Mouse (Mus musculus) liver, adult 2 months (tissue): Measurements from ENCODE around the gene Nrm. TPM values are rescaled to one million over a fixed set of nuclear protein-coding genes. Genes with fewer than 3 reads are reported as not detected.
A peak's percentile ranks its signal among the peaks of the same experiment; 100 is the strongest.

Source experiments
- DNase-seq: peaks from one replicate; pipeline ENCODE4 v3.0.0-alpha.2; 2011; ENCODE audit warnings: low read depth, low spot score; ENCODE audit errors: extremely low read depth
- H3K27ac ChIP-seq: fragments of 200-500 bp; replicated peaks from 2 replicates; pipeline ENCODE4 v1.5.1; 2012; ENCODE audit warnings: low read depth, mild to moderate bottlenecking, control low read depth, inconsistent platforms, low read length; ENCODE audit not compliant: insufficient read depth
- H3K27me3 ChIP-seq: fragments of 200-500 bp; 2 replicates; pipeline ENCODE4 v1.6.1; 2012; ENCODE audit warnings: mild to moderate bottlenecking, moderate library complexity, low read length, inconsistent platforms; ENCODE audit not compliant: control insufficient read depth, insufficient read depth
- H3K36me3 ChIP-seq: fragments of 200-500 bp; 2 replicates; pipeline ENCODE4 v1.6.1; 2012; ENCODE audit warnings: low read length, inconsistent platforms; ENCODE audit not compliant: control insufficient read depth, insufficient read depth
- H3K4me1 ChIP-seq: fragments of 200-500 bp; 2 replicates; pipeline ENCODE4 v1.6.1; 2011; ENCODE audit warnings: low read length; ENCODE audit not compliant: control insufficient read depth, insufficient read depth
- H3K4me3 ChIP-seq: fragments of 200-500 bp; 2 replicates; pipeline ENCODE4 v1.5.1; 2011; ENCODE audit warnings: low read depth, mild to moderate bottlenecking, control low read depth, low read length, moderate library complexity; ENCODE audit not compliant: insufficient read depth
- H3K79me2 ChIP-seq: fragments of 200-500 bp; 2 replicates; pipeline ENCODE4 v1.6.1; 2012; ENCODE audit warnings: inconsistent platforms, mild to moderate bottlenecking, low read length, moderate library complexity; ENCODE audit not compliant: control insufficient read depth, insufficient read depth
- H3K9ac ChIP-seq: fragments of 200-500 bp; 2 replicates; pipeline ENCODE4 v1.6.1; 2012; ENCODE audit warnings: low read depth, mild to moderate bottlenecking, control low read depth, inconsistent platforms, low read length
- CTCF ChIP-seq: fragments of 200-500 bp; IDR thresholded peaks from 2 replicates; pipeline ENCODE4 v1.5.1; 2011; ENCODE audit warnings: low read depth, low read length, control low read depth
- POLR2A ChIP-seq: fragments of 200-500 bp; IDR thresholded peaks from 2 replicates; pipeline ENCODE4 v1.6.1; 2011; ENCODE audit warnings: low read length, control low read depth; ENCODE audit not compliant: insufficient read depth; ENCODE audit errors: extremely low read depth
- WGBS: fragments of 180-500 bp; shearing (Covaris S2); methylation state at CpG from one replicate; pipeline ENCODE4 v1.1.7; 2018; 5-methylcytosine and 5-hydroxymethylcytosine counted together
- polyA plus RNA-seq: library from polyadenylated mRNA; depleted of rRNA; stranded (reverse); fragments of >200 nt; gene quantifications from 2 replicates; pipeline ENCODE4 v1.2.3, GENCODE M21; 2012
- total RNA-seq: library from RNA; depleted of rRNA; stranded (reverse); fragments of >200 nt; gene quantifications from 2 replicates; pipeline ENCODE4 v1.2.3, GENCODE M21; 2014

Gene Nrm
- total and polyA plus RNA-seq, 2 experiments = 0.18 to 2.4 TPM

DNA sequence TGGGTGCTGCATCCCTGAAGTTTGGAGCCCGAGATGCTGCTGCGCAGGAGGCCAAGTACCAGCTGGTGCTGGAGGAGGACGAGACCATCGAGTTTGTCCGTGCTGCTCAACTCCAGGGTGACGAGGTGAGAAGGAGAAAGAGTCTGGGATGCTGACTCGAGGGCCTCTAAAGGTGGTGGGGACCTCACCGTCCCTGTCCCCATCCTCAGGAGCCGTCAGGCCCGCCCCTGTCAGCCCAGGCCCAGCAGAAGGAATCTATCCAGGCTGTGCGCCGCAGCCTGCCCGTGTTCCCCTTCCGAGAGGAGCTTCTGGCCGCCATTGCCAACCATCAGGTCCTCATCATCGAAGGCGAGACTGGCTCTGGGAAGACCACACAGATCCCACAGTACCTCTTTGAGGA, 21.8 kb downstream of the Nrm start:
- no peak for DNase-seq
- H3K4me3 ChIP-seq = no peak overlapping the region
- H3K79me2 ChIP-seq = 0 out of 2 replicates have a peak, but pooled peaks cover 3% of the 10 kb centered on the region
- WGBS = 95% methylated on average over 17 of the region's 17 CpGs
- H3K4me1 ChIP-seq = peaks cover 8% of the 10 kb centered on the region
- H3K27me3 ChIP-seq = no peaks in the 10 kb centered on the region
- no peak overlapping the region for H3K27ac ChIP-seq
- TF ChIP-seq POLR2A = no peak
- no peak overlapping the region for H3K9ac ChIP-seq
- peaks cover 17% of the 10 kb centered on the region; the same call in 1 of the 2 replicates for H3K36me3 ChIP-seq

DNA sequence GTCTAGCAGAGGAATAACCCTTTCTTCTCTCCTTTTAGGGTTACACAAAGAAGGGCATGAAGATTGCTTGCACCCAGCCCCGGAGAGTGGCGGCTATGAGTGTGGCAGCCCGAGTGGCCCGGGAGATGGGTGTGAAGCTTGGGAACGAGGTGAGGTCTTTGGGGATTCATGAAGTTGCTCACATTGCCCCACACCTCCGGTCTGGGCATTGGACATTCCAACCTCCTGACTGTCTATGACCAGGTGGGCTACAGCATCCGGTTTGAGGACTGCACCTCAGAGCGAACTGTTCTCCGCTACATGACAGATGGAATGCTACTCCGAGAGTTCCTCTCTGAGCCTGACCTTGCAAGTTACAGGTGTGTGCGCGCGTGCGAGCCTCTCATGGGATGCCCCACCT, 22.7 kb downstream of the Nrm start:
- no peak for DNase-seq
- TF ChIP-seq POLR2A (no peak), CTCF (no peak)

DNA sequence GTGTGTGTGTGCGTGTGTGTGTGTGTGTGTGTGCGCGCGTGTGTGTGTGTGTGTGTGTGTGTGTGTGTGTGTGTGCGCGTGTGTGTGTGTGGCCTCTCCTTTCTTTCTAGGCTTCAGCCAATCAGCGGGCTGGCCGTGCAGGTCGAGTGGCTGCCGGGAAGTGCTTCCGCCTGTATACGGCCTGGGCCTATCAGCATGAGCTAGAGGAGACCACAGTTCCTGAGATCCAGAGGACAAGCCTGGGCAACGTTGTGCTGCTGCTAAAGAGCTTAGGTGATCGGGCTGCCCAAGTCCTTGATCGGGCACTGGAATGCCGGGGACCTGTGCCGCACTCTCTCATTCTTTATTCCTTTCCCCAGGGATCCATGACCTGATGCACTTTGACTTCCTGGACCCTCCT, 26.6 kb downstream of the Nrm start:
- no peak overlapping the region for H3K27ac ChIP-seq
- no peaks in the 10 kb centered on the region for H3K4me1 ChIP-seq
- 78% methylated on average over 17 of the region's 17 CpGs for WGBS
- no peak overlapping the region for H3K4me3 ChIP-seq
- no peak overlapping the region for H3K9ac ChIP-seq
- no peak for DNase-seq
- H3K36me3 ChIP-seq = peaks cover 41% of the 10 kb centered on the region; the same call in 1 of the 2 replicates
- TF ChIP-seq CTCF (no peak), POLR2A (no peak)
- H3K79me2 ChIP-seq = no peaks in the 10 kb centered on the region
- no peaks in the 10 kb centered on the region for H3K27me3 ChIP-seq

More for the DNA sequence above, 22.7 kb downstream of the Nrm start:
- H3K4me3 ChIP-seq = no peak overlapping the region
- WGBS = 97% methylated on average over 14 of the region's 14 CpGs
- H3K27ac ChIP-seq = no peak overlapping the region
- peaks cover 8% of the 10 kb centered on the region for H3K4me1 ChIP-seq
- H3K9ac ChIP-seq = no peak overlapping the region
- peaks cover 18% of the 10 kb centered on the region; the same call in 1 of the 2 replicates for H3K36me3 ChIP-seq
- H3K27me3 ChIP-seq = no peaks in the 10 kb centered on the region
- H3K79me2 ChIP-seq = 0 out of 2 replicates have a peak, but pooled peaks cover 3% of the 10 kb centered on the region

DNA sequence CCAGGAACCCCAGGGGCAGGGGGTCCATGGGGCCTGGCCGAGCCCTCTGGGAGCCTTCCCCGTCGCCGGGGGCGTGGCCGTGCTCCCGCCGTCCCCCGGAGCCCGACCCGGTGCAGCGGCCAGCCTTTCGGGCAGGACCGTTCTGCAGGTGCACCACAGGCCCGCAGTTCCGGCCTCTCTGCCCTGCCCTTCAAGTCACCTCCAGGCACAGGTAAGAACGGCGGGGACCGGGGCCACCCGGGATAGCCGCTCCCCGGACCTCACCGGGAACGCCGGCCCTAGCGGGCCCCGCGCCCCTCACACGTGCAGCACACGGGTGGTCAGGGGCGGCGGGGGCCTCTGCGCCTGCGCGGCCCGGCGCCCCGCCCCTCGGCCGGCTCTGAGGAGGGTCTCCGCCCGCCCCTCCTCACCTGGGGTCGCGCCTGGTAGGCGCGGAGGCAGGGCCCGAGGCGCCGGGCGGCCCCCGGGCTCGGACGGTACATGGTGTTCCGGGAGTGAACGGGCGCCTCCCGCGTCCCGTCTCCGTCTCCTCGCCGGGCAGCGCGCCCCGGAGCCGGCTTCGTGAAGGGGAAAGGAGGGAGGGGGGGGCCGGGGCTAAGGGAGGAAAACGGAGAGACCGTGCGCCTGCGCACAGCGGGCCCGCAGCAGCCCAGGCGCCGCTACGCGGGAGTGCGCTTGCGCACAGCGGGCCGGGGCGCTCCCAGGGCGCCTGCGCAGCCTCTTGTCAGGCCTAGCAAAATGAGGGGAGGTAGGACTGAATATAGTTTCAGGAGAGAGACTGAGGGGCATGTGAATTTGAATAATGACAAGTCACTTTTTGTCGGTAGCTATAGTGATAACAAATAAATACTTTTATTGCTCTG, 35.9 kb downstream of the Nrm start, which contains the start of gene 2310061I04Rik:
TSS of gene 2310061I04Rik (minus strand) at position 651 of the 863 bp plus-strand sequence.
- peaks cover 7% of the 10 kb centered on the region for H3K4me1 ChIP-seq
- peak within 1 kb of the TSS; percentile 92 for H3K9ac ChIP-seq
- peaks cover 7% of the 10 kb centered on the region for H3K36me3 ChIP-seq
- H3K27me3 ChIP-seq = no peaks in the 10 kb centered on the region
- under 1% methylated on average over 80 of the region's 86 CpGs for WGBS
- H3K4me3 ChIP-seq = peak within 1 kb of the TSS; percentile 85
- peak within 1 kb of the TSS; percentile 82 for H3K27ac ChIP-seq
- peaks cover 2% of the 10 kb centered on the region; the same call in 1 of the 2 replicates for H3K79me2 ChIP-seq
- TF ChIP-seq CTCF = no peak
- TF ChIP-seq POLR2A = no peak
- DNase-seq = peak; percentile 67

DNA sequence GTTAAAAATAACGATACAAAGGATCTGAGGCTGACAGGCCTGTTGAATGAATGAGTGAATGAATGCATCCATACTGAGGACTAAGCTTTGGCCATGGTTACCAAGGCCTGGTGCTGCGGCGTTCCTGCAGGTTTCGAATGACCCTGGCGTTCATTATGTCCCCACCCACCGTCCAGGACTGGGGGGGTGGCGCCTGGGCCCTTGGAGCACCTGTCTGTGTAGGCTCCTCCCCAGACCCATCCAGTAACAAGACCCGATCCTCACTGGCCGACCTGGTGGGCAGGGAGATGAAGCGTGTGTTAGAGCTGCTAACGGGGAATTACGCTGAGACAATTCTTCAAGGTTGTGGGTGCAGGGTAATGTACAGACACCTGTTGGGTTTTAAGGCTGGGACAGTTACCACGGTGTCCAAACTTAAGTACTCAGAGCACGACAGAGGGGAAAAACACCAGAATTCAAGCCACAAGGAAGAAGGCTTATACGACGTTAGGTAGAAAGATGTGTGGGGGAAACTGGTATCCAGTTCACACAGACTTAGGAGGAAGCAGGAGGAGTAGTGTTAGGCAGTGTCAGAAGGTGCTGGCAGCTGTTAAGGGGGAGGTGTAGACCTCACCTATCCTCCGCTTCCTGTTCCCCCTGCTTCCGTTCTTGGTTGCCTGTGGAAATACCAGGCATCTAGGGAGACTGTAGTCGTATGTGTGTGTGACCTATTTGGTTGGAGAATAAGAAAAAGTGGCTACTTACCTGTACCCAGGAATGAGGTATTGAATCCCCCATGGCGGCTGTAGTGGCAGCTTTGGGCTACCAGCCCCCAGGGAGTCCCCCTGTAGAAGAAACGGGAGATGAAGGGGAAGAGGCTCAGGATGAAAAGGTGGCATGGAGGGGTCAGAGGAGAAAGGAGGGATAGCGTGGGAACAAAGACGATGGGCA, 36.8 kb downstream of the Nrm start:
- WGBS = 46% methylated on average over 23 of the region's 23 CpGs
- TF ChIP-seq CTCF (no peak), POLR2A (no peak)

More for the DNA sequence above, 36.8 kb downstream of the Nrm start:
- peaks cover 6% of the 10 kb centered on the region for H3K36me3 ChIP-seq
- H3K27me3 ChIP-seq = no peaks in the 10 kb centered on the region
- peaks cover 7% of the 10 kb centered on the region for H3K4me1 ChIP-seq
- no peak overlapping the region for H3K9ac ChIP-seq
- no peak overlapping the region for H3K27ac ChIP-seq
- DNase-seq = no peak
- peaks cover 2% of the 10 kb centered on the region; the same call in 1 of the 2 replicates for H3K79me2 ChIP-seq
- no peak overlapping the region; the same call in 1 of the 2 replicates for H3K4me3 ChIP-seq
